Mouse (Mus musculus) T-helper 17 cell (primary cell): Measurements from ENCODE around the gene Epb41.

Source experiments
- in situ Hi-C, 2 experiments: fragments of 300-600 bp; cut with MboI, MseI; formaldehyde crosslinking; loops; 1 replicate in 1 of 2; 2 replicates in 1 of 2; pipeline ENCODE4 v1.15.1; 2025; ENCODE audit warnings: high pct_unique_total_duplicates in 2 of 2

Epb41 gene

GRCm38 (mm10) chr4:132051321-132052275 lies 23.5 kb downstream of the Epb41 start:
- in situ Hi-C loops = loop anchor here in 1 of 2 experiments (25.0 kb wide), 1 partner anchor 1139 kb away; the partner anchor contains the start of gene Laptm5

GRCm38 (mm10) chr4:132049549-132050200 lies 25.4 kb downstream of the Epb41 start:
- in situ Hi-C loops = loop anchor here in 1 of 2 experiments (25.0 kb wide), 1 partner anchor 1137 kb away; the partner anchor contains the start of gene Laptm5

GRCm38 (mm10) chr4:132048995-132049404 lies 26.1 kb downstream of the Epb41 start:
- in situ Hi-C loops = no loop called here

- in situ Hi-C loops = no loop called here
These were observed 26.8 kb downstream of the Epb41 start for GRCm38 (mm10) chr4:132048011-132048991.

GRCm38 (mm10) chr4:132043726-132044125 lies 31.4 kb downstream of the Epb41 start:
- in situ Hi-C loops = no loop called here

- in situ Hi-C loops = no loop called here
These were observed 33.4 kb downstream of the Epb41 start for GRCm38 (mm10) chr4:132041471-132042332.

GRCm38 (mm10) chr4:132039975-132040645 lies 35.0 kb downstream of the Epb41 start:
- in situ Hi-C loops = no loop called here

GRCm38 (mm10) chr4:132039521-132039920 lies 35.6 kb downstream of the Epb41 start:
- in situ Hi-C loops = no loop called here

GRCm38 (mm10) chr4:132038809-132039208 lies 36.3 kb downstream of the Epb41 start:
- in situ Hi-C loops = no loop called here

- in situ Hi-C loops = no loop called here
These were observed 37.1 kb downstream of the Epb41 start for GRCm38 (mm10) chr4:132037991-132038390.

- in situ Hi-C loops = no loop called here
These were observed 38.0 kb downstream of the Epb41 start for GRCm38 (mm10) chr4:132037137-132037536.

- in situ Hi-C loops = no loop called here
These were observed 40.9 kb downstream of the Epb41 start for GRCm38 (mm10) chr4:132034242-132034641.

GRCm38 (mm10) chr4:132033183-132033582 lies 41.9 kb downstream of the Epb41 start:
- in situ Hi-C loops = no loop called here

- in situ Hi-C loops = no loop called here
These were observed 45.0 kb downstream of the Epb41 start for GRCm38 (mm10) chr4:132029851-132030741.

- in situ Hi-C loops = no loop called here
These were observed 47.3 kb downstream of the Epb41 start for GRCm38 (mm10) chr4:132027806-132028205.

- in situ Hi-C loops = no loop called here
These were observed 48.0 kb downstream of the Epb41 start for GRCm38 (mm10) chr4:132027167-132027566.

GRCm38 (mm10) chr4:132025738-132026527 lies 49.2 kb downstream of the Epb41 start:
- in situ Hi-C loops = no loop called here

GRCm38 (mm10) chr4:132025264-132025663 lies 49.9 kb downstream of the Epb41 start:
- in situ Hi-C loops = no loop called here
